Mouse (Mus musculus) midbrain, embryonic 15.5 days (tissue): ENCODE data around the gene Cmtm8. TPM values are rescaled to one million over a fixed set of nuclear protein-coding genes. Genes with fewer than 3 reads are reported as not detected.

ENCODE experiments used
- ATAC-seq: fragments of 200-750 bp; cut with Nextera tagmentation; replicated peaks from 2 replicates; pipeline ENCODE4 v1.8.0; 2017; ENCODE audit warnings: moderate TSS enrichment
- H3K27ac ChIP-seq: fragments of 300-500 bp; sonication (generic); 2 replicates; pipeline ENCODE4 v1.5.1; 2015; ENCODE audit warnings: mild to moderate bottlenecking, inconsistent platforms
- H3K27me3 ChIP-seq: fragments of 300-500 bp; sonication (generic); replicated peaks from 2 replicates; pipeline ENCODE4 v1.6.1; 2015; ENCODE audit warnings: inconsistent platforms
- H3K36me3 ChIP-seq: fragments of 300-500 bp; sonication (generic); replicated peaks from 2 replicates; pipeline ENCODE4 v1.6.1; 2015; ENCODE audit warnings: inconsistent platforms
- H3K4me1 ChIP-seq: fragments of 300-500 bp; sonication (generic); 2 replicates; pipeline ENCODE4 v1.6.1; 2015; ENCODE audit warnings: inconsistent platforms
- H3K4me2 ChIP-seq: fragments of 300-500 bp; sonication (generic); 2 replicates; pipeline ENCODE4 v1.6.1; 2015; ENCODE audit warnings: inconsistent platforms, mild to moderate bottlenecking, moderate library complexity
- H3K4me3 ChIP-seq: fragments of 300-500 bp; sonication (generic); 2 replicates; pipeline ENCODE4 v1.5.1; 2015; ENCODE audit warnings: mild to moderate bottlenecking, inconsistent platforms
- H3K9ac ChIP-seq: fragments of 300-500 bp; sonication (generic); 2 replicates; pipeline ENCODE4 v1.6.1; 2015; ENCODE audit warnings: mild to moderate bottlenecking, inconsistent platforms
- H3K9me3 ChIP-seq: fragments of 300-500 bp; sonication (generic); 2 replicates; pipeline ENCODE4 v1.6.1; 2016; ENCODE audit warnings: inconsistent platforms
- WGBS: fragments of 180-500 bp; shearing (Covaris S2); methylation state at CpG from one replicate; pipeline ENCODE4 v1.1.7; 2015; ENCODE audit warnings: mixed read lengths; 5-methylcytosine and 5-hydroxymethylcytosine counted together
- polyA plus RNA-seq: library from polyadenylated mRNA; unstranded; fragments of >200 nt; fragmentation: Nextera tagmentation; extraction: Ambion mirVana; gene quantifications from 2 replicates; pipeline ENCODE4 v1.2.1, GENCODE M21; 2015

Cmtm8 gene
- polyA plus RNA-seq, 1 experiment from 2014 or later: 7.5 TPM

DNA sequence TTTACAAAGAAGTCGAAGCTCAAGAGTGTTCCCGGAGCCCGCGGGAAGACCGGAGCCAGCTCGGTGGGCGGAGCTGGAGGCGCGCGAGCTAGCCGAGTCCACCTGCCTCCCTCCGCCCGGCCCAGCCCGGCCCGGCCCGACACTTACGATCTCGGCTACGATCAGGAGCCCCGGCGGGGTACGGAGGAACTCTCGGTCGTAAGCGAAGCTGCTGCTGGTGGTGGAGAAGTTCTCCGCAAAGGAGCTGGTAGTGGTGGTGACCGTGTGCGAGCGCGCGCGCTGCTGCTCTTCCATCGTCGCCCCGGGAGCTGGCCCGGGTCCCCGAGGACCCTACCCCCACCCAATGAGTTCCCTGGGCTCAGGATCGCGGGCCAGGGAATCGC lies 331 bp downstream of the Cmtm8 start:
- WGBS: under 1% methylated on average over 40 of the region's 40 CpGs
- peak; percentile 42; the same call in 1 of the 2 replicates for ATAC-seq

DNA sequence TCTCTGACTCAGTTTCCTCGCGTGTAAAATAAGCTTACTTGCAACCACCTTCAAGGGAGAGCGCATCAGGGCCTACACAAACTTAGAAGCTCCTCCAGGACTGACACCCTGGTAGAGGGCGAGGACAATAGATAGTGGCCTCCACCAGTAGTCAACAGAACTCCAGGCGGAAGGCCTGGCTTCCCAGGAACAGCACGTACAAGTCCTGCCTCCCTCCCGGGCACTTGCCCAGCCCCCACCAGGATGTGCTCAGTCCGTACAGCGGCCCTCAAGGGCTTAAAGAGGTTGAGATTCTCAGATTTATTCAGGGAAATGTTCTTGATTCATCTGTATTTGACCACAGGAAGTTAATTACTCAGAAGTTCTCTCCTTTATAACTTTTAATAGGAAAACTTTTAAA lies 1.1 kb downstream of the Cmtm8 start:
- Histone ChIP-seq H3K4me2 (peak overlapping the region; percentile 99), H3K27me3 (peaks cover 34% of the 10 kb centered on the region), H3K4me3 (peak overlapping the region; percentile 60; the same call in 1 of the 2 replicates), H3K27ac (no peak overlapping the region), H3K36me3 (no peaks in the 10 kb centered on the region), H3K9me3 (no peaks in the 10 kb centered on the region), H3K4me1 (peaks cover 16% of the 10 kb centered on the region), H3K9ac (no peak overlapping the region)
- no peak for ATAC-seq
- WGBS: 27% methylated on average over 9 of the region's 9 CpGs

More for the DNA sequence above, 331 bp downstream of the Cmtm8 start:
- H3K27me3 ChIP-seq: peaks cover 34% of the 10 kb centered on the region
- H3K36me3 ChIP-seq: no peaks in the 10 kb centered on the region
- H3K4me3 ChIP-seq: peak overlapping the region; percentile 60
- peak overlapping the region; percentile 99 for H3K4me2 ChIP-seq
- H3K9ac ChIP-seq: peak overlapping the region; percentile 36
- H3K27ac ChIP-seq: no peak overlapping the region
- H3K9me3 ChIP-seq: no peaks in the 10 kb centered on the region
- H3K4me1 ChIP-seq: peaks cover 16% of the 10 kb centered on the region

DNA sequence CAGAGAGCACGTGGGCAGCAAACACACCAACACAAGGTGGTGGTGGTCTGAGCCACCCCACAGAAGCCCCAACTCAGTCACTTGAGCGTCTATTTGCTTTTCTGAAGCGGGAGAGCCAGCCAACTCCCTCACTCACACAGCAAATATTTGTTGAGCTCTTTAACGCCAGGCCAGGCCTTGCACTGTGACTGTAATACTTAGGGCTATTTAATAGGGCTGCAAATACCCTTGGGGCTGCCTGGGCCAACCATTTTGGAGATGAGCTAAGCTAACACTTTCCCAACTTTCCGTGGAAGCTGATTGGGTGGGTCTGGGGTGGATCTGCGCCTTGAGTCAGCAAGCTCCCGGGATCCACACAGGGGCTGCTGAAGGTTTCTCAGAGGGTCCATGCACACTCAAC lies 1.7 kb downstream of the Cmtm8 start:
- H3K27ac ChIP-seq: no peak overlapping the region
- no peak overlapping the region for H3K9ac ChIP-seq
- no peak overlapping the region for H3K4me3 ChIP-seq
- H3K4me2 ChIP-seq: no peak overlapping the region
- no peaks in the 10 kb centered on the region for H3K36me3 ChIP-seq
- H3K9me3 ChIP-seq: no peaks in the 10 kb centered on the region
- no peak for ATAC-seq
- peaks cover 34% of the 10 kb centered on the region for H3K27me3 ChIP-seq
- 83% methylated on average over 7 of the region's 7 CpGs for WGBS
- H3K4me1 ChIP-seq: peaks cover 16% of the 10 kb centered on the region

DNA sequence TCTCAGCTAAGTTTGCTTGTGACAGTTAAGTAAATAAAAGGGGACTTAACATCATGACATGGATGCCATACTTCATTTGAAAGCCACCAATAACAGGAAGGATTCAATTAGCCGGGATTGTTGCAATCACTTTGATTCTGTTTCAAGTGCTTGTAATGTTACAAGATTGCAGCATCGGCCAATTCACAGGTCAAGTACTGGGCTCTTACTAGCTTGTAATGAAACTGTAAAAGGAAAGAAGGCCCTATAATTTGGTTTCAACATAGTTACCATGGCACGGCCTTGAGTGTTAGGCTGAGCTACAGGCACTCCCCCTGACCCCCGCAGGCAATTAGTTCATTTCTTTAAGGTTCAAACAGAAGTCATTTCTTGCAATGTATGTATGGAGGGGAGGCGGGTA lies 5.1 kb downstream of the Cmtm8 start:
- Histone ChIP-seq H3K4me2 (no peak overlapping the region), H3K27me3 (peaks cover 18% of the 10 kb centered on the region), H3K9me3 (no peaks in the 10 kb centered on the region), H3K36me3 (no peaks in the 10 kb centered on the region), H3K4me1 (peaks cover 7% of the 10 kb centered on the region), H3K27ac (no peak overlapping the region), H3K4me3 (no peak overlapping the region), H3K9ac (no peak overlapping the region)
- no peak for ATAC-seq
- WGBS: 82% methylated on average over 5 of the region's 5 CpGs

DNA sequence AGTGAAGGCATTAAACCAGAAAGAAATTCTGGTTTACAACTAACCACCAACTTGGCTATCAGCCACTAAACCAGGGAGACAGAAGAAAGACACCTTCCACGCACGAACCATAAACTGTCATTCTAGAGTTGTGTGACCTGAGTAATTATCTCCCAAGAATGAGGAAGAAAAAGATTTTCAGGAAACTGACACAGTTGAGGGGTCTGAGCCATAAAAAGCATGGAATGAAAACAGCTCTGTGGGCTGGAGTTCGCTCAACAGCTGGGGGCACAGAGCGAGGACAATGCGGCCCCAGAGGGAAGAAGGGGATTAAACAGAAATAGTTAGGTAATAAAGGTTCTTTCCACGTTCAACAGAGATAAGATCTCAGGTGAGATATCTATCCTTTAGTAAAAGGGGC lies 12.4 kb downstream of the Cmtm8 start:
- H3K27ac ChIP-seq: no peak overlapping the region
- no peak overlapping the region for H3K9ac ChIP-seq
- H3K27me3 ChIP-seq: no peaks in the 10 kb centered on the region
- ATAC-seq: no peak
- H3K4me1 ChIP-seq: no peaks in the 10 kb centered on the region
- no peaks in the 10 kb centered on the region for H3K36me3 ChIP-seq
- no peaks in the 10 kb centered on the region for H3K9me3 ChIP-seq
- WGBS: 58% methylated on average over 6 of the region's 6 CpGs
- no peak overlapping the region for H3K4me3 ChIP-seq
- H3K4me2 ChIP-seq: no peak overlapping the region

DNA sequence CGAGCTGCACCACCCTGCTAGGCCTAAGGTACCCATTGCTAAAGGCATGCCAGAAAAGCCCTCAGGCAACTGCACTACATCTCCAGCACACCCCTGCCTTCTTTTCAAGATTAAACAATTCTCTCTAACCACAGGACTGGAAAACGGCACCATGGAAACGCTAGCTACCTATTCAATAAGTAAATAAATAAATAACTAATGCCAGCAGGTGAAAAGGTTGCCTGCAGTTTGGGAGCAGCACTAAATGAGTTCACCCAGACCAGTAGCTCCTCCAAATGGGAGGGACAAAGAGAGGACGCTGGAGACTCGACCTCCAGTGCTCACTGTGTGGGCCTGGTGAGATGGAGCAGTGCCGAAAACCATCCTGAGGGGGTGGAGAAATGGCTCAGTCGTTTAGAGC lies 13.6 kb downstream of the Cmtm8 start:
- no peaks in the 10 kb centered on the region for H3K36me3 ChIP-seq
- ATAC-seq: no peak
- no peak overlapping the region for H3K4me3 ChIP-seq
- H3K4me1 ChIP-seq: no peaks in the 10 kb centered on the region
- no peak overlapping the region for H3K4me2 ChIP-seq
- H3K9ac ChIP-seq: no peak overlapping the region
- H3K9me3 ChIP-seq: no peaks in the 10 kb centered on the region
- H3K27me3 ChIP-seq: no peaks in the 10 kb centered on the region
- 41% methylated on average over 7 of the region's 7 CpGs for WGBS
- H3K27ac ChIP-seq: no peak overlapping the region

DNA sequence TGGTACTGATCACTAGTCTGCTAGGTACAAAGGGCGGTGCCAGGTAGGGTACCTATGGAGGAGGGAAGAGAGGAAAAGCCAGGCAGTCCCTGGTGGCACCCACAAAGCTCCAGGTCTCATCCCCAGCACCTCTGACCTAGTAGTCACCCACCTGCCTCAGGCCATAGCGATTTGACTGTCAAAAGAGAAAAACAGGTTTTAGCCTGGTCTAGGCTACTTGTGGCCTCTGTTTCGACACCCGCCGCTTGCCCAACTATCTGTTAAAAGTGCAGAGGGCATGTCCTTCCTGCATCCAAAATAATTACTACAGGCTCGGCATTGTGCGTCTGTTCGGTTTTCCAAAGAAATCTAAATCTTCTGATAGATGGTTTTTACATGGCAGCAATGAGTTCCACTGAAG lies 14.3 kb downstream of the Cmtm8 start:
- Histone ChIP-seq H3K27me3 (no peaks in the 10 kb centered on the region), H3K4me3 (no peak overlapping the region), H3K36me3 (no peaks in the 10 kb centered on the region), H3K4me1 (no peaks in the 10 kb centered on the region), H3K4me2 (no peak overlapping the region), H3K9me3 (no peaks in the 10 kb centered on the region), H3K9ac (no peak overlapping the region), H3K27ac (no peak overlapping the region)
- 94% methylated on average over 8 of the region's 8 CpGs for WGBS
- no peak for ATAC-seq

DNA sequence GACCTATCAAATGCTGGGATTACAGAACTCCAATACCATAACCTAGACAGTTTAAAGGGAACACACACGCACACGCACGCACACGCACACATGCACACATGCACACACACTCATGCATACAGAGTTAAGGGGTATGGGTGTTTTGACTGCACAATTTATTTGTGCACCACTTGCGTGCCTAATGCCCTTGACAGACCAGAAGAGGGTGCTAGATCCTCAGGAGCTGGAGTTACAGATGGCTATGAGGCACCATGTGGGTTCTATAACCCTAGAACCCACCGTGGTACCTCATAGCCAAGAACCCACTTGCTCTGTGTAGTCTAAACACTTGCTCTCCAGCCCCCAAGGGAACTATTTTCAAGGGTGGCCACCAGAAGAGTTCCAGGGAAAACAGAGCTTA lies 15.6 kb downstream of the Cmtm8 start:
- H3K27ac ChIP-seq: no peak overlapping the region
- H3K4me2 ChIP-seq: no peak overlapping the region
- no peak overlapping the region for H3K9ac ChIP-seq
- WGBS: 98% methylated on average over 6 of the region's 6 CpGs
- H3K27me3 ChIP-seq: no peaks in the 10 kb centered on the region
- no peak for ATAC-seq
- H3K36me3 ChIP-seq: no peaks in the 10 kb centered on the region
- no peaks in the 10 kb centered on the region for H3K9me3 ChIP-seq
- no peaks in the 10 kb centered on the region for H3K4me1 ChIP-seq
- no peak overlapping the region for H3K4me3 ChIP-seq

DNA sequence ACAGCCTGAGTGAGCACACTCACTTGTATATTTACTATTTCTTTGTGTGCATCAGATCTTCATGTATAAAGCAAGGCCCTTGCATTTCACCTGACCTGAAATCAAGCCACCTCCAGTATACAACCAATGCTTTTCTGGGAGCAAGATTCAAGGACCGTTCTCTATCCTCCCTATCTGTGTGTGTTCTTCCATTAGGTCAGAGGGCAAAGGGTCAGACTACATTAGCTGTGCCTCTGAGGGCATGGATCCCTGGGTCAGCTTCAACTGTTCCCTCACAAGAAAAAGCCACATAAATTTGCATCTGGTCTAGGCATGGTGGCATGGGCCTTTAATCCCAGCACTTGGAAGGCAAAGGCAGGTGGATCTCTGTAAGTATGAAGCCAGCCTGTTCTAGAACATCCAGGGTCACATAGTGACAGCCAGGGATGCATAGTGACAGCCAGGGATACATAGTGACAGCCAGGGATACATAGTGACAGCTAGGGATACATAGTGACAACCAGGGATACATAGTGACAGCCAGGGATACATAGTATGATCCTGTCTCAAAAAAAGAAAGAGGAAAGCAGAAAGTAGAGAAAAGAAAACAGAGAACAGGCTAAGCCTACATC lies 16.6 kb downstream of the Cmtm8 start:
- Histone ChIP-seq H3K4me2 (no peak overlapping the region), H3K9me3 (no peaks in the 10 kb centered on the region), H3K36me3 (no peaks in the 10 kb centered on the region), H3K4me3 (no peak overlapping the region), H3K27ac (no peak overlapping the region), H3K4me1 (no peaks in the 10 kb centered on the region), H3K27me3 (no peaks in the 10 kb centered on the region), H3K9ac (no peak overlapping the region)
- WGBS: 78% methylated on average over 1 of the region's 1 CpGs
- no peak for ATAC-seq

DNA sequence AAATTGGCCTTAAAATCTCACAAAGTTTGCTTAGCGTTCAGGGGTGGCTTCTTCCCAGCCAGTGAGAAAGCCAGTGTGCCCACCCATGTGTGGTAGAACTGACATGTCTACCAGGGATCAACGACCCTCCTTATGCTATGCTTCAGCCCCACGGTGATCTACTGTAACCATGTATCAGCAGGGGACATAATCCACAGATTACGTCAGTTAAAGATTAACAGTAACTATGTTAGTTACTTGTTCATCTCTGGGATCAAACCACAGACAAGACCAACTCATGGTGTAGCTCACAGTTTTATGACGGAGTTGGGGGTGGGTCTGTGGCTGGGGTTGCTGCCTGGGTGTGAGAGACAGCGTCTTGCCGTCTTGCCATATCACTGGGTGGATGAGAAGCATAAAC lies 19.8 kb downstream of the Cmtm8 start:
- Histone ChIP-seq H3K27me3 (no peaks in the 10 kb centered on the region), H3K4me3 (no peak overlapping the region), H3K4me1 (no peaks in the 10 kb centered on the region), H3K36me3 (no peaks in the 10 kb centered on the region), H3K9ac (no peak overlapping the region), H3K4me2 (no peak overlapping the region), H3K9me3 (no peaks in the 10 kb centered on the region), H3K27ac (no peak overlapping the region)
- no peak for ATAC-seq
- 94% methylated on average over 7 of the region's 7 CpGs for WGBS

DNA sequence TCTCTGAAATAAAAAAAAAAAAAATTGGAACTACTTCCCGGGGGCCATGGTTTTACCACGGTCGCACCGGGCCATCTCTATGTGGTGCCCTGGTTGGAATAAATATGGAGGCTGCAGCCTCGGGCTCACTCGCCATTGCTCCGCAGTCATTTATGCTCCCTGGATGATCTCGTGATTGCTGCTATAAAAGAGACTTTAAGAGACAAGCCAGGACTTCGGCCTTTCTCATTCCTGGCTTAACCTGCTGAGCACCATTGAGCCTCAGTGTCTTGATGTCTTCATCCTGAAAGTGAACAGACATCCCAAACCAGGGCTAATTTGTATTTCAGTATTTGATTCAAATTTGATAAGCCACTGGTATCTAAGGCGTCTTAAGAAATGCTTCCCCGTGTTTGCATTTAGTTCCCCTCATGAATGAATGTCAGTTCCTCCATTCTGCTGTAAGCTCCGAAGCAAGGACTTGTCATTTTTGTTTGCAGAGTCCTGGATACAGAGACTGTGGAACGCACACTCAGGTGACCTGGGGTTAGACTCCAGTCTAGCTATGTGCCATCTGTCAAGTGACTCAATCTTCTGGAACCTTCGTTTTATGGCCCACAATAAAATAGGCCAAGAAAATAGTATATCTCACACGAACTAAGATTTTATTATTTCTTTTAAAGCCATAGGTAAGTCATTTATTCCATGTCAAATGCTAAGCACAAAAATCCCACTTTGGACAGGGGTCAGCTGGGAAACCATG lies 22.2 kb downstream of the Cmtm8 start:
- Histone ChIP-seq H3K9ac (no peak overlapping the region), H3K9me3 (no peaks in the 10 kb centered on the region), H3K4me3 (no peak overlapping the region), H3K4me2 (no peak overlapping the region), H3K4me1 (no peaks in the 10 kb centered on the region), H3K36me3 (no peaks in the 10 kb centered on the region), H3K27ac (no peak overlapping the region), H3K27me3 (no peaks in the 10 kb centered on the region)
- no peak for ATAC-seq
- WGBS: 86% methylated on average over 15 of the region's 15 CpGs

DNA sequence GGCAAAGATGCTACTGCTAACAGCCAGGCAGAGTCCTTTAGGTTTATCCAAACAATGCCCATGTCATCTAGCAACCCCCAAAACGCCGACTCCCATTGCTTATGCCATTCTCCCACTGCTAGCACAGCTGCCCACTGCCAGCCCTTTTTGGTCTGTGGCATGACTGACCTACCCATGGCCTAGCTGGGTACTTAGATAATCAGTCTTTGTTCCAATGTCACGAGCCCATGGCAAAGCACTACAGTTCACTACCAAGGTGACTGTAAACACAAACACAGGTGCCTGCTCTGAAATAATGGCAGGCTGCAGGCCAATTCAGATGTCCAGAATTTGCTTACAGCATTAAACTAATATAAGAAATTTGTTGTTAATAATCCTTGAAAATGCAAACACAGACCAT lies 25.0 kb downstream of the Cmtm8 start:
- no peak for ATAC-seq
- Histone ChIP-seq H3K4me2 (no peak overlapping the region), H3K9ac (no peak overlapping the region), H3K27ac (no peak overlapping the region), H3K4me3 (no peak overlapping the region), H3K9me3 (no peaks in the 10 kb centered on the region), H3K4me1 (no peaks in the 10 kb centered on the region), H3K36me3 (no peaks in the 10 kb centered on the region), H3K27me3 (no peaks in the 10 kb centered on the region)
- WGBS: 90% methylated on average over 3 of the region's 3 CpGs

DNA sequence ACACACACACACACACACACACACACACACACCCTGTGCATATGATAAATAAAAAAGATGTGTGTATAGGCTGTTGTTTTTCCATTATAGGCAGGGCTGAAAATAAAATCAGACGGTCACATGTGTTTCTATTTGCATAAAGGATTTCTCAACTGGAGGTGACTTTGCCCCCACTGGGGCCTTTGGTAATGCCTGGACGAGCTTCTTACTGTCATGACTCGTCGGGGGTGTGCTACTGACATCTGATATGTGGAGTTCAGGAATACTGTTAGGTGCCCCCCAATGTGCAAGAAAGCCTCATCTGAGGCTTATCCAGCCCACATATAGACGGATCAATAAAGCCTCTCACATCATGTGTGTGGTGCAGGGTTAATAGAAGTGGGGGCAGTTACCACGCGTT lies 26.9 kb downstream of the Cmtm8 start:
- H3K4me3 ChIP-seq: no peak overlapping the region
- 71% methylated on average over 7 of the region's 7 CpGs for WGBS
- no peak for ATAC-seq
- no peaks in the 10 kb centered on the region for H3K9me3 ChIP-seq
- H3K27ac ChIP-seq: no peak overlapping the region
- no peaks in the 10 kb centered on the region for H3K4me1 ChIP-seq
- no peak overlapping the region for H3K4me2 ChIP-seq
- H3K9ac ChIP-seq: no peak overlapping the region
- no peaks in the 10 kb centered on the region for H3K27me3 ChIP-seq
- H3K36me3 ChIP-seq: no peaks in the 10 kb centered on the region
